Mouse (Mus musculus): ENCODE measurements around the gene Pus10. TPM values are rescaled to one million over a fixed set of nuclear protein-coding genes. Genes with fewer than 3 reads are reported as not detected.

Pus10 gene
- polyA plus RNA-seq, 1 experiment from 2014 or later: 20.7 TPM

- ATAC-seq (ENCODE audit: low FRiP score): no peak
- H3K9me3 ChIP-seq (ENCODE audit: control insufficient read depth, low read length): no peaks in the 10 kb centered on the region
- H3K4me3 ChIP-seq (ENCODE audit: low read depth, low read length): no peak overlapping the region
These were observed 113.3 kb downstream of the Pus10 start for GRCm38 (mm10) chr11:23778787-23779201.

GRCm38 (mm10) chr11:23782038-23782437, 116.6 kb downstream of the Pus10 start:
- DNase-seq (ENCODE audit: low spot score, missing footprints): no peak
- H3K9me3 ChIP-seq (ENCODE audit: control insufficient read depth, low read length): no peaks in the 10 kb centered on the region
- H3K27me3 ChIP-seq (ENCODE audit: control insufficient read depth, insufficient read depth, low read length): no peaks in the 10 kb centered on the region
- no peak overlapping the region for H3K4me3 ChIP-seq (ENCODE audit: low read depth, low read length)
- no peak overlapping the region for H3K9ac ChIP-seq (ENCODE audit: low read length)
- H3K27ac ChIP-seq (ENCODE audit: low read depth, low read length): no peak overlapping the region
- 87% methylated on average over 3 of the region's 3 CpGs for WGBS
- H3K4me1 ChIP-seq (ENCODE audit: control insufficient read depth, insufficient read depth, low read length): no peaks in the 10 kb centered on the region
- H3K4me2 ChIP-seq: no peak overlapping the region
- H3K36me3 ChIP-seq (ENCODE audit: control insufficient read depth, insufficient read depth, low read length): no peaks in the 10 kb centered on the region
- no peak for ATAC-seq (ENCODE audit: low FRiP score)

More at GRCm38 (mm10) chr11:23778787-23779201, 113.3 kb downstream of the Pus10 start:
- no peaks in the 10 kb centered on the region for H3K27me3 ChIP-seq (ENCODE audit: control insufficient read depth, insufficient read depth, low read length)
- DNase-seq (ENCODE audit: low spot score, missing footprints): no peak
- H3K4me2 ChIP-seq: no peak overlapping the region
- 91% methylated on average over 8 of the region's 8 CpGs for WGBS
- H3K9ac ChIP-seq (ENCODE audit: low read length): no peak overlapping the region
- no peaks in the 10 kb centered on the region for H3K36me3 ChIP-seq (ENCODE audit: control insufficient read depth, insufficient read depth, low read length)
- H3K4me1 ChIP-seq (ENCODE audit: control insufficient read depth, insufficient read depth, low read length): no peaks in the 10 kb centered on the region
- no peak overlapping the region for H3K27ac ChIP-seq (ENCODE audit: low read depth, low read length)

Other genes with a start within 250 kb of the Pus10 start
- gene Ahsa2, start 167.6 kb upstream of the Pus10 start, polyA plus RNA-seq (2014; fragmentation: Nextera tagmentation; extraction: Ambion mirVana): 171 and 184 TPM in 2 replicates
- not detected in 2 replicates for gene 1700093K21Rik, start 144.5 kb upstream of the Pus10 start, polyA plus RNA-seq (2014; fragmentation: Nextera tagmentation; extraction: Ambion mirVana)
- 65.3 and 72.5 TPM in 2 replicates for gene 0610010F05Rik, start 32.0 kb upstream of the Pus10 start, polyA plus RNA-seq (2014; fragmentation: Nextera tagmentation; extraction: Ambion mirVana)
- 45.0 and 49.3 TPM in 2 replicates for gene Pex13, start 285 bp downstream of the Pus10 start, polyA plus RNA-seq (2014; fragmentation: Nextera tagmentation; extraction: Ambion mirVana)
- 0.39 and 0.64 TPM in 2 replicates for gene Rel, start 105.3 kb downstream of the Pus10 start, polyA plus RNA-seq (2014; fragmentation: Nextera tagmentation; extraction: Ambion mirVana)
- gene Papolg, start 229.6 kb downstream of the Pus10 start, polyA plus RNA-seq (2014; fragmentation: Nextera tagmentation; extraction: Ambion mirVana): 28.8 and 32.3 TPM in 2 replicates